Mouse (Mus musculus): Measurements from ENCODE around the gene Socs4. TPM values are rescaled to one million over a fixed set of nuclear protein-coding genes. Genes with fewer than 3 reads are reported as not detected.

Gene Socs4
- total RNA-seq, 1 experiment = 6.7 TPM

- no peak for DNase-seq (ENCODE audit: low read depth, low spot score)
- TF ChIP-seq HCFC1 (IDR thresholded peaks at IDR 0.05; ENCODE audit: borderline replicate concordance, insufficient read depth, low read length) (no peak), MAFK (IDR thresholded peaks at IDR 0.05; ENCODE audit: insufficient read depth, low read depth, low read length) (no peak), ZC3H11A (IDR thresholded peaks at IDR 0.05; ENCODE audit: borderline replicate concordance, low read depth, low read length) (no peak), ZNF384 (IDR thresholded peaks at IDR 0.05; ENCODE audit: low read depth, low read length) (no peak), CHD2 (IDR thresholded peaks at IDR 0.05; ENCODE audit: low read depth, low read length) (no peak)
- Histone ChIP-seq H3K9me3 (ENCODE audit: control insufficient read depth, insufficient read depth, low read depth, low read length) (no peaks in the 10 kb centered on the region), H3K4me1 (ENCODE audit: control insufficient read depth in 2 of 2, insufficient read depth in 2 of 2, low read length in 2 of 2, poor library complexity in 1 of 2) (no peaks in the 10 kb centered on the region), H3K27ac (ENCODE audit: insufficient read depth, low read depth, low read length, poor library complexity, severe bottlenecking) (no peak overlapping the region), H3K9ac (ENCODE audit: insufficient read depth, low read depth, low read length, poor library complexity, severe bottlenecking) (no peak overlapping the region), H3K4me3 (ENCODE audit: insufficient read depth in 1 of 2, low read depth in 1 of 2, low read length in 2 of 2, poor library complexity in 1 of 2, severe bottlenecking in 1 of 2) (no peak overlapping the region), H3K36me3 (ENCODE audit: control insufficient read depth, insufficient read depth, low read length, poor library complexity, severe bottlenecking) (peaks cover 14% of the 10 kb centered on the region)
- in situ Hi-C loops (cut with MboI; ENCODE audit: low sequenced_read_pairs in 2 of 2, unreplicated experiment in 2 of 2) = no loop called here
These were observed 7.7 kb upstream of the Socs4 start for GRCm38 (mm10) chr14:47269056-47269455.

- no peak for DNase-seq (ENCODE audit: low read depth, low spot score)
- no peak for TF ChIP-seq HCFC1 (IDR thresholded peaks at IDR 0.05; ENCODE audit: borderline replicate concordance, insufficient read depth, low read length)
- TF ChIP-seq ZC3H11A (IDR thresholded peaks at IDR 0.05; ENCODE audit: borderline replicate concordance, low read depth, low read length) = no peak
- no peak for TF ChIP-seq CHD2 (IDR thresholded peaks at IDR 0.05; ENCODE audit: low read depth, low read length)
- no peak for TF ChIP-seq MAFK (IDR thresholded peaks at IDR 0.05; ENCODE audit: insufficient read depth, low read depth, low read length)
- no peak for TF ChIP-seq ZNF384 (IDR thresholded peaks at IDR 0.05; ENCODE audit: low read depth, low read length)
- H3K36me3 ChIP-seq (ENCODE audit: control insufficient read depth, insufficient read depth, low read length, poor library complexity, severe bottlenecking) = peaks cover 14% of the 10 kb centered on the region
- H3K27ac ChIP-seq (ENCODE audit: insufficient read depth, low read depth, low read length, poor library complexity, severe bottlenecking) = no peak overlapping the region
- in situ Hi-C loops (cut with MboI; ENCODE audit: low sequenced_read_pairs in 2 of 2, unreplicated experiment in 2 of 2) = no loop called here
- H3K4me3 ChIP-seq (ENCODE audit: insufficient read depth in 1 of 2, low read depth in 1 of 2, low read length in 2 of 2, poor library complexity in 1 of 2, severe bottlenecking in 1 of 2) = no peak overlapping the region
- no peaks in the 10 kb centered on the region; a peak in 1 of 4 replicates for H3K4me1 ChIP-seq (ENCODE audit: control insufficient read depth in 2 of 2, insufficient read depth in 2 of 2, low read length in 2 of 2, poor library complexity in 1 of 2)
- no peak overlapping the region for H3K9ac ChIP-seq (ENCODE audit: insufficient read depth, low read depth, low read length, poor library complexity, severe bottlenecking)
- H3K9me3 ChIP-seq (ENCODE audit: control insufficient read depth, insufficient read depth, low read depth, low read length) = no peaks in the 10 kb centered on the region
These were observed 7.0 kb upstream of the Socs4 start for GRCm38 (mm10) chr14:47269706-47270105.

DNA sequence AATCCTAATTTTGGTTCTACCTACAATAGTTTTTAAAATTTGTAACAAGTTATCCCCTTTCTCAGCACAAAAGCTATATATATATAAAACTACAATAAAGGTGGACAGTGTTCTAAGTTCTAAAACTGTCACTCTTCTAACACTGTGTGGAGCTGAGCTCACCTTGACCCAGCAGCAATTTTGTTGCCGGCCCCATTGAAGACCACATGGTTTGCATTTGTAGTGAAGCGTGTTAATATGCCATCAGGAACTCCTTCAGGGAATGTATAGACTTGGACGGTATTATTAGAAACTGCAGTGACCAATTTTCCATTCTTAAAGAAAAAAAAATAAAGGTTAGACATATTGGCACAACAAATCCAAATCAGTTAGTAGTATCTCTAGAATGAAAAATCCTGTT lies 3.0 kb upstream of the Socs4 start:
- H3K36me3 ChIP-seq (ENCODE audit: control insufficient read depth, insufficient read depth, low read length, poor library complexity, severe bottlenecking) = peaks cover 9% of the 10 kb centered on the region
- TF ChIP-seq ZNF384 (IDR thresholded peaks at IDR 0.05; ENCODE audit: low read depth, low read length) = no peak
- TF ChIP-seq MAFK (IDR thresholded peaks at IDR 0.05; ENCODE audit: insufficient read depth, low read depth, low read length) = no peak
- no peak overlapping the region for H3K27ac ChIP-seq (ENCODE audit: insufficient read depth, low read depth, low read length, poor library complexity, severe bottlenecking)
- no peak for DNase-seq (ENCODE audit: low read depth, low spot score)
- in situ Hi-C loops (cut with MboI; ENCODE audit: low sequenced_read_pairs in 2 of 2, unreplicated experiment in 2 of 2) = no loop called here
- H3K9me3 ChIP-seq (ENCODE audit: control insufficient read depth, insufficient read depth, low read depth, low read length) = no peaks in the 10 kb centered on the region
- H3K4me3 ChIP-seq (ENCODE audit: insufficient read depth in 1 of 2, low read depth in 1 of 2, low read length in 2 of 2, poor library complexity in 1 of 2, severe bottlenecking in 1 of 2) = no peak overlapping the region
- no peak overlapping the region for H3K9ac ChIP-seq (ENCODE audit: insufficient read depth, low read depth, low read length, poor library complexity, severe bottlenecking)
- H3K4me1 ChIP-seq (ENCODE audit: control insufficient read depth in 2 of 2, insufficient read depth in 2 of 2, low read length in 2 of 2, poor library complexity in 1 of 2) = no peaks in the 10 kb centered on the region; a peak in 2 of 4 replicates

DNA sequence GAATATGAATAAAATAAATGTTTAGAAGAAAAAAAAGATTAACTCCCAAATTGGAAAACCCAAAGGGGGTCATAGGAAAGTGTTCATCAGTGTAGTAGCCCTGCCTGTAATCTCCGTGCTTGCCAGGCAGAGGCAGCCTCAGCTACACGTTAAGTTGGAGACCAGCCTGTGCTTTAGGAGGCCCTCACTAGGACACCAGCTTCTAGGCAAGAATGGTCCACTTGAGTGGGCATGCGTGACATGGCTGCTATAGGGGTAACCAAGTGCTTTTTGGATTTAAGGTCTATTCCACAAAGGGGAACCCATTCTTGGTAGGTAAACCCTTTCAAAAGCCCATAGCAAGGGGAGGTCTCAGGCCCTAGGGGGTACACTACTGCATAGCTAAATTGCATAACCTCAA lies 1.3 kb upstream of the Socs4 start:
- TF ChIP-seq ZNF384 (IDR thresholded peaks at IDR 0.05; ENCODE audit: low read depth, low read length) = peak; percentile 18; the same call in 1 of the 2 replicates
- no peak for TF ChIP-seq CHD2 (IDR thresholded peaks at IDR 0.05; ENCODE audit: low read depth, low read length)
- H3K4me1 ChIP-seq (ENCODE audit: control insufficient read depth in 2 of 2, insufficient read depth in 2 of 2, low read length in 2 of 2, poor library complexity in 1 of 2) = no peaks in the 10 kb centered on the region; a peak in 2 of 4 replicates
- peaks cover 6% of the 10 kb centered on the region for H3K36me3 ChIP-seq (ENCODE audit: control insufficient read depth, insufficient read depth, low read length, poor library complexity, severe bottlenecking)
- no peaks in the 10 kb centered on the region for H3K9me3 ChIP-seq (ENCODE audit: control insufficient read depth, insufficient read depth, low read depth, low read length)
- H3K4me3 ChIP-seq (ENCODE audit: insufficient read depth in 1 of 2, low read depth in 1 of 2, low read length in 2 of 2, poor library complexity in 1 of 2, severe bottlenecking in 1 of 2) = peak overlapping the region; percentile 95 to 97
- DNase-seq (ENCODE audit: low read depth, low spot score) = no peak
- H3K9ac ChIP-seq (ENCODE audit: insufficient read depth, low read depth, low read length, poor library complexity, severe bottlenecking) = peak overlapping the region; percentile 49
- no peak overlapping the region for H3K27ac ChIP-seq (ENCODE audit: insufficient read depth, low read depth, low read length, poor library complexity, severe bottlenecking)
- in situ Hi-C loops (cut with MboI; ENCODE audit: low sequenced_read_pairs in 2 of 2, unreplicated experiment in 2 of 2) = no loop called here

- TF ChIP-seq ZC3H11A (IDR thresholded peaks at IDR 0.05; ENCODE audit: borderline replicate concordance, low read depth, low read length) = no peak
- TF ChIP-seq ZNF384 (IDR thresholded peaks at IDR 0.05; ENCODE audit: low read depth, low read length) = no peak
- no peak for DNase-seq (ENCODE audit: low read depth, low spot score)
- H3K36me3 ChIP-seq (ENCODE audit: control insufficient read depth, insufficient read depth, low read length, poor library complexity, severe bottlenecking) = peaks cover 5% of the 10 kb centered on the region
- H3K9ac ChIP-seq (ENCODE audit: insufficient read depth, low read depth, low read length, poor library complexity, severe bottlenecking) = peak overlapping the region; percentile 90
- in situ Hi-C loops (cut with MboI; ENCODE audit: low sequenced_read_pairs in 2 of 2, unreplicated experiment in 2 of 2) = no loop called here
- peak overlapping the region; percentile 95 to 97 for H3K4me3 ChIP-seq (ENCODE audit: insufficient read depth in 1 of 2, low read depth in 1 of 2, low read length in 2 of 2, poor library complexity in 1 of 2, severe bottlenecking in 1 of 2)
- H3K4me1 ChIP-seq (ENCODE audit: control insufficient read depth in 2 of 2, insufficient read depth in 2 of 2, low read length in 2 of 2, poor library complexity in 1 of 2) = no peaks in the 10 kb centered on the region; a peak in 2 of 4 replicates
- no peak overlapping the region for H3K27ac ChIP-seq (ENCODE audit: insufficient read depth, low read depth, low read length, poor library complexity, severe bottlenecking)
- H3K9me3 ChIP-seq (ENCODE audit: control insufficient read depth, insufficient read depth, low read depth, low read length) = no peaks in the 10 kb centered on the region
These were observed 611 bp upstream of the Socs4 start for GRCm38 (mm10) chr14:47276036-47276603.

Measured in ES-E14 (cell line).